Mouse (Mus musculus): ENCODE results near the gene Slc35f6. TPM values are rescaled to one million over a fixed set of nuclear protein-coding genes. Genes with fewer than 3 reads are reported as not detected.

The Slc35f6 gene
- polyA plus RNA-seq, 1 experiment: 88.0 TPM

DNA sequence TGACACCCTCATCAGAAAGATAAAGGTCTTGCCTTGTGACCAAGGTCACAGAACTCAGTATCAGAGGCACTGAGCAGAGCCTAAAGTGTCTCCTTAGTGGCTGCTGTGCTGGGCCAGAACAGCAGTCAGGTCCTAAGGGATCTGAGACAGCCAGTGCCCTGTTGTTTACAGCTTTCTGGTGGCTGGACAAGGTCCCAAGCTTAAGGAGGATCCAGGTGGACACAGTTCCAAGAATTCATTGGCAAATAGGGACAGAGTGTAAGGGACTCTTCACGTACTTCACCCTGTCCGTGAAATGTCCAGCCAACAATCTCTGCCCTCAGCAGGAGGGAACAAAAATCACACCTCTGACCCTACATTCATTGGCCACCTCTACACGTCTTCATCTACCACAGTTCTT, 19.2 kb upstream of the Slc35f6 start:
- 88% methylated on average over 3 of the region's 3 CpGs for WGBS
- Histone ChIP-seq H3K27ac (ENCODE audit: control insufficient read depth, insufficient read depth, low read length) (no peak overlapping the region), H3K36me3 (ENCODE audit: control insufficient read depth, insufficient read depth, low read length) (no peaks in the 10 kb centered on the region), H3K4me3 (ENCODE audit: control insufficient read depth, insufficient read depth, low read length) (no peak overlapping the region), H3K27me3 (ENCODE audit: control insufficient read depth, insufficient read depth, low read length) (no peaks in the 10 kb centered on the region), H3K4me1 (replicated peaks; ENCODE audit: control insufficient read depth, insufficient read depth, low read length) (no peaks in the 10 kb centered on the region)
- no peak for DNase-seq
- TF ChIP-seq POLR2A (IDR thresholded peaks at IDR 0.05; ENCODE audit: control insufficient read depth, extremely low read depth, insufficient read depth, low read length, poor library complexity) (no peak), CTCF (IDR thresholded peaks at IDR 0.05; ENCODE audit: borderline replicate concordance, control insufficient read depth, extremely low read depth, insufficient read depth, low read length, poor library complexity) (no peak)

DNA sequence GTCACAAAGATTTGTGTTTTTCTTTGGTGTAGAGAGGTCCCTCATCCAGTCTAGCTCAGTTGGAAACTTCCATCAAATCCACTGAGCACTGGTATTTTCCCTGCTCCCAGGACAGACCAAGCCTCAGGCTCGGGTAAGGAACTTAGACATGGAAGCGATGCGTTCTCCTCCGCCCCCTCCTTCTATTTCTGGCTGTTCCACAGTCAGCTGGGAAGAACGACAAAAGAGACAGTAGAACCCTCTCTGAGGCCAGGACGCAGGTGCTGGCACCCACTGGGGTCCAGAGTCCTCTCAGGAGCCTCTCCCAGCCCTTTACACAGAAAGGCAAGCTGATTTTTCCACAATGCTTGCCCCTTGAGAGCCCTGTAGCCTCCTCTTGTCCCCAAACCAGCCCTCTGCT, 17.3 kb upstream of the Slc35f6 start:
- Histone ChIP-seq H3K4me3 (ENCODE audit: control insufficient read depth, insufficient read depth, low read length) (no peak overlapping the region), H3K36me3 (ENCODE audit: control insufficient read depth, insufficient read depth, low read length) (no peaks in the 10 kb centered on the region), H3K27me3 (ENCODE audit: control insufficient read depth, insufficient read depth, low read length) (no peaks in the 10 kb centered on the region), H3K27ac (ENCODE audit: control insufficient read depth, insufficient read depth, low read length) (no peak overlapping the region), H3K4me1 (replicated peaks; ENCODE audit: control insufficient read depth, insufficient read depth, low read length) (no peaks in the 10 kb centered on the region)
- TF ChIP-seq CTCF (IDR thresholded peaks at IDR 0.05; ENCODE audit: borderline replicate concordance, control insufficient read depth, extremely low read depth, insufficient read depth, low read length, poor library complexity) (no peak), POLR2A (IDR thresholded peaks at IDR 0.05; ENCODE audit: control insufficient read depth, extremely low read depth, insufficient read depth, low read length, poor library complexity) (no peak)
- no peak for DNase-seq
- 89% methylated on average over 6 of the region's 6 CpGs for WGBS

DNA sequence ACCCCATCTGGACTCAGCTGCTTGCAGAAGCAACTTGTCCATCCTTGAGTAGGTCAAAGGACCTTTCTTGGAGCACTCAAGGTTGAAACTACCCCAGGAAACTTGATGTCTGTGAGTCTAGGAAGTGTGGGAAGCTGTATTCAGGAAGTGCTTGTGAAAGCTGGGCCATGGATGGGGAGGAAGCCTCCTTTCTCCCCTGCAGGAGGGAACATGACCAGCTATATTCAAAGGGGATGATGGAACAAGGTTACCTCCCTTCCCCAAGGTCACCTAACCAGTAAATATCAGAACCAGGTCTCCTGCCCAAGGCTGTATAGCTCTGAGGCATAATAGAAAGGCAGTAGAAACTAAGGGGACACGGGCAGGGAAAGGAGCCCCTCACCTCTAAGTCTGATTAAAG, 15.6 kb upstream of the Slc35f6 start:
- no peaks in the 10 kb centered on the region for H3K36me3 ChIP-seq (ENCODE audit: control insufficient read depth, insufficient read depth, low read length)
- TF ChIP-seq CTCF (IDR thresholded peaks at IDR 0.05; ENCODE audit: borderline replicate concordance, control insufficient read depth, extremely low read depth, insufficient read depth, low read length, poor library complexity) (no peak), POLR2A (IDR thresholded peaks at IDR 0.05; ENCODE audit: control insufficient read depth, extremely low read depth, insufficient read depth, low read length, poor library complexity) (no peak)
- DNase-seq: no peak
- H3K4me3 ChIP-seq (ENCODE audit: control insufficient read depth, insufficient read depth, low read length): no peak overlapping the region
- no peaks in the 10 kb centered on the region for H3K4me1 ChIP-seq (replicated peaks; ENCODE audit: control insufficient read depth, insufficient read depth, low read length)
- H3K27ac ChIP-seq (ENCODE audit: control insufficient read depth, insufficient read depth, low read length): no peak overlapping the region
- 88% methylated on average over 1 of the region's 1 CpGs for WGBS
- no peaks in the 10 kb centered on the region for H3K27me3 ChIP-seq (ENCODE audit: control insufficient read depth, insufficient read depth, low read length)

DNA sequence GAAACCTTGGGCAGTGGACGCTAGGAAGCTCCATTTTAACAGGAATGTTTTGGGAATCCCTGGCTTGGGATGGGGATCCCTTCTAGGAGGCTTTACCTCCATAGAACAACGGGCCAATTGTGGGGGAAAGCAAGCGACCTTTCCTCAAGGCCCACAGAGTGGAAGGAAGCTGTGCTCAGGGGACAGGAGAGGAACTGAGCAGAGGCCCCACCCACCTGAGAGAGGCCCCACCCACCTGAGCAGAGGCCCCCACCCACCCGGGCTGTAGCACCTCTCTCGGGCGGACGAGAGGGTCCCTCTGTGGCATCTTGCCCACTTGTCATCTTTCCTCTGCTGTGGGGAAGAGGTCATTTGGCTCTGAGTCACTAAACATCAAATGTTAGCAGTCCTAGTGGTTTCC, 10.7 kb upstream of the Slc35f6 start:
- no peaks in the 10 kb centered on the region for H3K36me3 ChIP-seq (ENCODE audit: control insufficient read depth, insufficient read depth, low read length)
- no peak overlapping the region for H3K27ac ChIP-seq (ENCODE audit: control insufficient read depth, insufficient read depth, low read length)
- no peaks in the 10 kb centered on the region for H3K27me3 ChIP-seq (ENCODE audit: control insufficient read depth, insufficient read depth, low read length)
- TF ChIP-seq CTCF (IDR thresholded peaks at IDR 0.05; ENCODE audit: borderline replicate concordance, control insufficient read depth, extremely low read depth, insufficient read depth, low read length, poor library complexity) (no peak), POLR2A (IDR thresholded peaks at IDR 0.05; ENCODE audit: control insufficient read depth, extremely low read depth, insufficient read depth, low read length, poor library complexity) (no peak)
- no peaks in the 10 kb centered on the region for H3K4me1 ChIP-seq (replicated peaks; ENCODE audit: control insufficient read depth, insufficient read depth, low read length)
- H3K4me3 ChIP-seq (ENCODE audit: control insufficient read depth, insufficient read depth, low read length): no peak overlapping the region
- no peak for DNase-seq
- WGBS: 39% methylated on average over 7 of the region's 7 CpGs

DNA sequence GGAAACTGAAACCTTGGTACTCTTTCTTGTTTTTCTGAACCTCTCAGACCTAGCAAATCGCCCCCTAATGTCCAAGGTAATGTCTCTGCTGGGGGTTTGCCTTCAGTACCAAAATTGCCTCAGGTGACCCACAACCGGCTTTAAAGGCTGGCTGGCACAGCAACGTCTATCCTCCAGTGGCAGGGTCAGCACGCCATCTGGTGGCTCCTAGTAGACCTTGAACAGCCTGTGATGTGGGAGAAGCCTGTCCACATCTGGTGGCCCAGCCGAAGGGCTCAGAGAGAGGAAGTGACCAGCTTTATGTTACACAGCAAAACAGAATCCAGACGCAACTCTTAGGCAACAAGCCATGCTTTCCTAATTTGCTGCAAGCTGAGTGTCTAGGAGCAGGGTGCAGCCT, 9.7 kb upstream of the Slc35f6 start:
- no peaks in the 10 kb centered on the region for H3K27me3 ChIP-seq (ENCODE audit: control insufficient read depth, insufficient read depth, low read length)
- no peaks in the 10 kb centered on the region for H3K36me3 ChIP-seq (ENCODE audit: control insufficient read depth, insufficient read depth, low read length)
- DNase-seq: peak; percentile 46
- H3K27ac ChIP-seq (ENCODE audit: control insufficient read depth, insufficient read depth, low read length): no peak overlapping the region
- no peaks in the 10 kb centered on the region for H3K4me1 ChIP-seq (replicated peaks; ENCODE audit: control insufficient read depth, insufficient read depth, low read length)
- no peak overlapping the region for H3K4me3 ChIP-seq (ENCODE audit: control insufficient read depth, insufficient read depth, low read length)
- WGBS: 5% methylated on average over 6 of the region's 6 CpGs
- TF ChIP-seq POLR2A (IDR thresholded peaks at IDR 0.05; ENCODE audit: control insufficient read depth, extremely low read depth, insufficient read depth, low read length, poor library complexity) (no peak), CTCF (IDR thresholded peaks at IDR 0.05; ENCODE audit: borderline replicate concordance, control insufficient read depth, extremely low read depth, insufficient read depth, low read length, poor library complexity) (no peak)

DNA sequence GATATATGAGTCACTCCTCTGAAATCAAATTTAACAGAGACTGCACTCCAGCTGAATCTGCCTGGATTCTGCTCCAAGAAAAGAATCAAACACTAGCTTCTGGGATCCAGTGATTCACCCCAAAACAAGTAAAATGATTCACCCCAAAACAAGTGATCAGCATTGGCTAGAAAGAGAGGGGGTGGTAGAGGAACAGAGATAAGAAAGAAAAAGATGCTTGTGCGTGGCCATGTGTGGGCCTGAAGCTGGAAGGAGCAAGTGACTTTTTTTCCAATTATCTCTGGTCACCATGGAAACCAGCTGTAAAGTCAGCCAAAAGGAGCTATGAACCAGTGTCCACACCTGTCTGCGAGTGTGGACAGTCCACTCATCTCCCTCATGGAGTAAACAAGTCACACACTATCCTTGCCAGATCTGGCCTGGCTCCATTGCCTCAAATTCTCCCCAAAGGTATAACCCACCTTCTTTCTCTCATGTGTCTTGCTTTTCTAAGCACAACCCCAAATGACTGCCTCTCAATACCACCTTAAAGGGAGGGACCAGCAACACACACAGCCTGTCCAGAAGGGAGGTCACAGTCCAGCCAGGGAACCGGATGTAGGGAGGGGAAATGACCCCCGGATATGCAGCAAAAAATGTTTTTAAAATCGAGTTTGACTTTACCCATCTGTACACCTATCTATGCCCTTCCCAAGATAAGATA, 4.1 kb upstream of the Slc35f6 start:
- Histone ChIP-seq H3K27me3 (ENCODE audit: control insufficient read depth, insufficient read depth, low read length) (no peaks in the 10 kb centered on the region), H3K4me3 (ENCODE audit: control insufficient read depth, insufficient read depth, low read length) (no peak overlapping the region), H3K27ac (ENCODE audit: control insufficient read depth, insufficient read depth, low read length) (no peak overlapping the region), H3K4me1 (replicated peaks; ENCODE audit: control insufficient read depth, insufficient read depth, low read length) (peaks cover 6% of the 10 kb centered on the region), H3K36me3 (ENCODE audit: control insufficient read depth, insufficient read depth, low read length) (no peaks in the 10 kb centered on the region)
- DNase-seq: no peak
- no peak for TF ChIP-seq POLR2A (IDR thresholded peaks at IDR 0.05; ENCODE audit: control insufficient read depth, extremely low read depth, insufficient read depth, low read length, poor library complexity)
- no peak for TF ChIP-seq CTCF (IDR thresholded peaks at IDR 0.05; ENCODE audit: borderline replicate concordance, control insufficient read depth, extremely low read depth, insufficient read depth, low read length, poor library complexity)
- WGBS: 76% methylated on average over 5 of the region's 5 CpGs

DNA sequence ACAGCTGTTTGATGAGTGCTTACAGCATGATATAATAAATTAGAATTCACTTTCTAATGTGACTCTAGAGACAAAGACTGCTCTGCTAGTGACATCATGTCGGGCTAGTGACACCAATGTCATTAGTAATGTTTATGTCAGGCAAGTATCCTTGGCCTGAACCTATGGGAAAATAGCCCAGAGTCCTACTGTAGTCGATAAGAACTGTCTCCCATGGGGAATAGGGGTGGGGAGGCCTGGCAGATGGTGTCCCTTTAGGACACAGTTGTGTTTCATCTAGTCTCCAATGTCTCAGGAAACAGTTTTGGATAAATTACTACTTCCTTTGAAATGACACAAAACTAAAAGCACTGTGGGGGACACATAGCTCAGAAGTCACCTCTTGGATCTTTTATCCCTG, 1.7 kb upstream of the Slc35f6 start:
- H3K27ac ChIP-seq (ENCODE audit: control insufficient read depth, insufficient read depth, low read length): no peak overlapping the region
- WGBS: 88% methylated on average over 2 of the region's 2 CpGs

More for the DNA sequence above, 1.7 kb upstream of the Slc35f6 start:
- no peaks in the 10 kb centered on the region for H3K36me3 ChIP-seq (ENCODE audit: control insufficient read depth, insufficient read depth, low read length)
- no peaks in the 10 kb centered on the region for H3K27me3 ChIP-seq (ENCODE audit: control insufficient read depth, insufficient read depth, low read length)
- no peak overlapping the region for H3K4me3 ChIP-seq (ENCODE audit: control insufficient read depth, insufficient read depth, low read length)
- no peak for DNase-seq
- TF ChIP-seq POLR2A (IDR thresholded peaks at IDR 0.05; ENCODE audit: control insufficient read depth, extremely low read depth, insufficient read depth, low read length, poor library complexity): no peak
- no peak for TF ChIP-seq CTCF (IDR thresholded peaks at IDR 0.05; ENCODE audit: borderline replicate concordance, control insufficient read depth, extremely low read depth, insufficient read depth, low read length, poor library complexity)
- H3K4me1 ChIP-seq (replicated peaks; ENCODE audit: control insufficient read depth, insufficient read depth, low read length): peaks cover 12% of the 10 kb centered on the region

Measured in thymus, adult 2 months (tissue).